Mouse (Mus musculus) small intestine, adult 2 months (tissue): ENCODE results near the gene Cdk2ap2.

ENCODE experiments used
- CTCF ChIP-seq: fragments of 200-500 bp; IDR thresholded peaks from 2 replicates; pipeline ENCODE4 v1.5.1; 2012; ENCODE audit warnings: low read depth, mild to moderate bottlenecking, control low read depth, inconsistent platforms, low read length, moderate library complexity, mixed read lengths; ENCODE audit not compliant: insufficient replicate concordance, insufficient read length; ENCODE audit errors: extremely low read depth
- POLR2A ChIP-seq: fragments of 200-500 bp; IDR thresholded peaks from 2 replicates; pipeline ENCODE4 v1.6.1; 2012; ENCODE audit warnings: low read depth, mild to moderate bottlenecking, control low read depth, inconsistent platforms, low read length, moderate library complexity

- TF ChIP-seq POLR2A (no peak), CTCF (no peak)
Observed at GRCm38 (mm10) chr19:4113806-4114230, 16.8 kb downstream of the Cdk2ap2 start.
